Mouse (Mus musculus) embryo, embryonic 11 days (tissue): ENCODE measurements at regions not wholly inside any gene's neighbourhood (a gene's known extent, or its start where the extent isn't known, plus 50 kb on each side); places are given as distances from the start of the nearest gene placed in this dataset.

Source experiments
- DNase-seq: peaks from one replicate; pipeline ENCODE4 v3.0.0-alpha.2; 2015

DNA sequence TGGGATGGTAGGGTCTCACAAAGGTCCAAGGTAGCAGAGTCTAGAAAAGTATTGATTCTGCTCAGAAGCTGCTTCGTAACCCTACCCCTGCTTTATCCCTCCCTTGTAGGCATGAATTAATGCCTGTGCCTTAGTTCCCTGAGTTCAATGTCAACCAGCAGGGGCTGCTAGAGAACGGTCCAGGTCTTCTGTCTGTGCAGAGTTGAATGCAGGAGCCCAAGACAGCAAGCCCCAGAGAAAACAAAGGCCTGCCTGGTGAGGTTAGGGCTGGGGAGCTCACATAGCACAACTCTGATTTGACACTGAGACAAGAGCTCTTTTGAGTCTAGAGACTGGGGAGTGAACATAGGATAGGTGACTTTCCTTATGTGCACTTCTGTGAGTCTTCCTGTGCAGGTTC, 56.6 kb downstream of the Olig3 start:
- peak; percentile 57 for DNase-seq

- DNase-seq = peak; percentile 36
Observed at GRCm38 (mm10) chr10:19413935-19414334, 57.6 kb downstream of the Olig3 start.

DNA sequence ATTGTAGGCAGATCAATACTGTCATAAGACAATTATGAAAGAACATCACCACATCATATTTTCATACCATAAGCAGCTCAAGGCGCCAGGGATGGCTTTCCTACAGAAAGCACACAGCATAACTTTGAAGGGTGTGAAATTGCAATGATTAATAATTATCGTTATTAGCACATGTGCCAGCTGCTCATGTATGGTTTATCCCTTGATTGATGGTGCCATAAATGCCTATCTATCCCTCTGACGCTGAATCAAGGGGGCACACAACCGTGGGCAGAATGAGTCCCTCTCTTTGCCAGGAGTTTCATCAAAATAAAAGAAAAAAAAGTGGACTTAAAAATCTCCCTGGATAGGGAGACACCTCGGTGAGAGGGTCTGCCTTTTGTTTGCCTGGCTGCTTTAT, 58.5 kb downstream of the Olig3 start:
- DNase-seq = no peak

- no peak for DNase-seq
Observed at GRCm38 (mm10) chr10:19424030-19424429, 67.7 kb downstream of the Olig3 start.

- DNase-seq = no peak
Observed at GRCm38 (mm10) chr10:19424961-19425360, 68.6 kb downstream of the Olig3 start.

DNA sequence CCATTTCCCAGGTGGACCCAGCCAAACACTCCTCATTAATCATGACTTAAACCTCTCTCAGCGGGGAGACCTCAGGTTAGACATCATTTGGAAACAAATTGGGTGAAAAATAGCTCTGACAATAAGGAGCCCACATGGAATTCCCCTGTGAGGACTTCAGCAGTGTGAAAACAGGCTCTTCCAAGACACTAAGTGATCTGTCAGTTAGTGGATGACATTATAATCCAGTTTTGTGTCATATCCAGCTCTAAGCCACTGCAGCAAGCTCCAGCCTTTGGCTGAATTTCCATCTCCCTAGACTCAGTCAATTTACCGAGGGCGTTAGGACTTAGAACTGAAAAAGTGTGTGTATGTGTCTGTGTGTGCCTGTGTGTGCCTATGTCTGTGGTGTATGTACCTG, 70.5 kb downstream of the Olig3 start:
- no peak for DNase-seq

DNA sequence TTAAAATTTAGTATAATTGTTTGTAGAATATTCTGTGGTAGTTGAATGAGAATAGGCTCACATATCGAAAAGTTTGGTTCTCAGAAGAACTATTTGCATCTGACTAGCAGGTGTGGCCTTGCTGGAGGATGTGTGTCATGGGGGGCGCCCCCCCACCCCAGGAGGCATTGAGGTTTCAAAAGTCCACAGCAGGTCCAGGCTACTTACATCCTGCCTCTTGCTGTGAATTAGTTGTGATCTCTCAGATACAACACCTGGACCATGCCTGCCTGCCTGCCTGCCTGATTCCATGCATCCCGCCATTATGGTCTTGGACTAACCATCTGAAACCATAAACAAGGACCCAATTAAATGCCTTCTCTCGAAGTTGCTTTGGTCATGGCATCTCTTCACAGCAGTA, 76.2 kb downstream of the Olig3 start:
- DNase-seq = no peak

DNA sequence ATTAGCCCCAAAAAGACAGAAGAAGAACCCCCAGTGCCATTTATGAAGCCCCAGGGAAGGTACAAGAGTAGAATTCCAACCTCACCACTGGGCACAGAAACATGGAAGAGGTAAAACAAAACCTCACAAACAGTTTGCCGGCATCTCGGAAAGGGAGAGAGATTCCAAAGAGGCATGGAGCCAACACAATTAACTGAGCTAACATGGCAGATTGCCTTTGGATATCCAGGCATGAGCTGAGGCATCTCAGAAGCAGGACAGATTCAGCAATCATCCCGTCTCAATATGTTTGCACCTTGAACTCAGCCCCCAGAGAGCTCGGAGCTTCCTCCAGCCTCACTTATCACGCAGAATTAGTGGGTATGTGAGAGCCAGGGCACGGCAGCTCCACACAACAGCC, 78.3 kb downstream of the Olig3 start:
- no peak for DNase-seq

DNA sequence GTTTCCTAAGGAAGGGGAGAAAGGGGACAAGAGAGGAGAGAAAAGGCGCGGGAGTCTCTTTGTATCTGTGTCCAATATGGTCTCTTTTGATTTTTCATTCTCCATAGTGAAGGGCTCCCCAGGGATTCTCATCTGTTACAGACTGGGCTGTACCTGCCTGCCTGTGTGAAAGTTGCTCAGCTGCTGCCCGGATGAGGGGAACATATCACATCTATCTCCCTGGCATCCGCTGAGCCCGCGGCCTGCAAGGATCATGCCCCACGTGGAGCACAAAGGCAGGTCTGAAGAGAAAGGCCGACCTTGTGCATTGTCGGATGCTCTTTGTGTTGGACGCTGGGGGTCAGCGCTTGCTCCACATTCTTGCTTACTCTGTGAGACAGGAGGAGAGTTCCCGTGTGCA, 85.5 kb downstream of the Olig3 start:
- peak; percentile 53 for DNase-seq

DNA sequence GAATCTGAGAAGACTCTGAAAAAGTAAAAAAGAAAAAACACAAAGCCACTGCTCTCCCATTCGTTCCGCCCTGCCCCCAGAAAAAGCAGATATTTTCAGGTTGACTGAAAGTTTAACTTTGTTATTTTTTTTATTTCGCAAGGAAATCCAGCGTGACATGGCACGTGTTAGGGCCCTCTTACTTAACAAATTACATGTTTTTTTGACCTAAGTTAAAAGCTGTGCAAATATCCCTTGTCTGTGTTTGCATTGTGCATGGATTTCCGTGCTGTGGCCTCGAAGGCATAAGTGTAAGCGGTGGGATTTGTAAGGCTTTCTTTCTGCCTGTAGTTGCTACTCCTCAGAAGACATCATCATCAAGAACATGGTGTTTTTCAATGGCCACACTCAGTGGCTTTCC, 87.2 kb downstream of the Olig3 start:
- peak; percentile 45 for DNase-seq

DNA sequence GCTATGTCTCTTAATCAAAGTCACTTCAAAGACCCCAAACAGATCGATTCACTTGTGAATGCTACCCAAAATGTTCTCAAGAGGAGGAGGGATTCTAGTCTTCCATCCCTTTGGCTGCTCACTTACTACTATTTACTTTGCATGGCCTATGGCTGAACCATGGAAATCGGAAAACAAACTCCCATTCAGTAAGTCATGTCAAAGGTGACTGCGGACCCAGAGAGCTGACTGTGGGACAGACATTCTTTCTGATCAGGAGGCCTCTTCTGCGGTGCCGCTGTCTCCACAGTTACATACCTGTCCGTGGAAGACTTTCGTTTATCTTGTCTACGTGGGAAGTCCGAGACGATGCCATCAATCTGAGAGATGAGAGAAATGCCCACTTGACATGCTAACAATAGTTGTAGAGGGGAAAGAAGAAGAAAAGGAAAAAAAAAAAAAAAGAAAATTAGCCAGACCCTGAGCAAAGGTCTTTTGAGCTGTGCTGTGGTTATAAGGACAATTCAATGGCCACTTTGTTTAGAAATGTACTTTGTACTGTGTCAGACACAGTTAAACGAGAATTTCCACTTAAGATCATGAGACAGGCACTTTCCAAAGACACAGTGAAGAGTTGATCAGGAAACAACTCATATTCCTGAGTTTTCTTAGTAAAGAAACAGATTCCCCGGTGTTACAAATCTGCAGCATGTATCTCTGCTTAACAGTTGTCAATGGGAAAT, 92.7 kb downstream of the Olig3 start:
- peak; percentile 29 for DNase-seq

GRCm38 (mm10) chr10:19459053-19459452, 102.7 kb downstream of the Olig3 start:
- DNase-seq = peak; percentile 25

DNA sequence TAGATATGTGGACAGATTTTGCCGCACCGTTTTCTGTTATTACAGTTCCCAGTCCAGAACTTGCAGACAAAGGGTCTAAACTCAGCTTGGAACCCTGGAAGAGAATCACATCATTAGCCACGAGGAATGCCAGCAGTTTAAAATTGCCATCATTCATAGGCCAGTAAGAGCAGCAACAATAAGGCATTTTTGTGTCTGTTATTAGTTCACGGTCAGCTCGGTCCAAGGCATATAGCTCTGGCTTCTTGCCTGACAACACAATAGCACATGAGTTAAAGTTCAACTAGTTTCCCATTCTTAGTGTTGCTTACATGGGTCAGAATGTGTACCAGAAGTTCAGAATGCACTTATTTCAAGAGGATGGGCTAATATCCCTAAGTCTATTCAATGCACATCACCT, 103.4 kb downstream of the Olig3 start:
- DNase-seq = no peak

DNA sequence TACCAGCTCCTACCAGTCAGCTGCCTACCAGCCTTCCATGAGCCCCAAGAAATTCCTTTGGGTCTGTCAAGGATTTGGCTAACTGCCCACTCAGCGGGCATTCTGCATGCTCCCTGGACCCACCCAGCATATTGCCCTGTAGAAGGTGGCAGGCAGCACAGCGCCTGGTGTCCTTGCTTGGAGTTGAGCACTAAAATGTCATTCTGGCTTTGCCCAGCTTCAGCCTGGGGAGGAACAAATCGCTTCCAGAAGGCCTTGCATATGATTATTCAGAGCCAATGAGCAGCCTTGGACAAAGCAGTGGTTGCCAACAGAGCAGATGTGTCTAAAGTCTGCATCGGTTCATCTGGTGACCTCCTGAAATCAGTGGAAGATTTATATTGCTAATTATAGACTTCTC, 103.8 kb downstream of the Olig3 start:
- no peak for DNase-seq

GRCm38 (mm10) chr10:19463800-19464199, 107.5 kb downstream of the Olig3 start:
- no peak for DNase-seq

- no peak for DNase-seq
Observed at GRCm38 (mm10) chr10:19464504-19464903, 108.2 kb downstream of the Olig3 start.

DNA sequence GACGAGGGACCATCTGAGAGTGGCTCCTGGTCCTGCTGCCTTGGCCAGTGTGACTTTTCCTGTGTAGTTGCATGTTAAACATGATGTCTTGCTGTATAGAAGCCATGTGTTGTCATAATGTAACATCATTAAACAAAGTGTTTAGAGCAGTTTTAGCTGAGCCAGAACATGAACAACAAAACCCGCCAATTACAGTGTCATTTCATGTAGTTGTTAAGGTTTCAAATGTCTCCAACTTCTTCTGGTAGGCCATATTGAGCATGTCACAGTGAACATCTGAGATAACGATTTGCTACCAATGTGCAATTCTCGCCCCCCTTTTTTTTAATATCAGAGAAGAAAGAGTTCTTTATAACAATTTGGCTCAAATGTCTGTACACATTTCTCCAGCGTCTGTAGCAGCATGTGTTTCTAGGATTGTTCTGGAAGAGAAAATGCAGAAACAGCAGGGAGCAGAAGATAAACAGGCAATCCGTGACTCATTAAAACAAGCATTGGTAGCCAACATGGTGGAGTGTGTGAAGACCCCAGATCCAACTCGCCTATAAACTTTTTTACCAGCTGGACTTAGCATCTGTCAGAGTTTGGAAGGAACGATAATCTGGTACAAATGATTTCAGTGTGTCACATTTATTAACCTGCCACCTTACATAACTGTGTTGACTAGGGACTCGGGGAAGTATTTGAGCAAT, 115.2 kb downstream of the Olig3 start:
- no peak for DNase-seq

DNA sequence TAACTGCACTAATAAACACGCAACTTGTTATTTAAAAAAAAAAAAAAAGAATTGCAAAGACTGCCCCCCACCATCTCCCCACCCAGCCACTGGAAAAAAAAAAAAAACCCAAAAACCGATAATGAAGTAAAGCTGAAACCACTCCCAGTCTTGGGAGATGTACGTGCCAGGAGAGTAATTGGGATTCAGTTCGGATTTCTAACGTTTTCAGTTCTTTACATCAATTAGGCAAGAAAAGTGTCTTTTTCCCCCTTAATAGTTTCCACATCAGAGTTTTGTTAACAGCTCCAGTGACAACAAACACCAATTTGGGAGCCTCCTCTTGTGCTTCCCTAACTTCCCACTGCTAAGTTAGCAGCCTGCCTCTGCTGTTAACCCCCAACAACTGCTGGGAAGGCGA, 115.7 kb downstream of the Olig3 start:
- DNase-seq = no peak

GRCm38 (mm10) chr10:19472949-19473535, 116.7 kb downstream of the Olig3 start:
- DNase-seq = no peak

DNA sequence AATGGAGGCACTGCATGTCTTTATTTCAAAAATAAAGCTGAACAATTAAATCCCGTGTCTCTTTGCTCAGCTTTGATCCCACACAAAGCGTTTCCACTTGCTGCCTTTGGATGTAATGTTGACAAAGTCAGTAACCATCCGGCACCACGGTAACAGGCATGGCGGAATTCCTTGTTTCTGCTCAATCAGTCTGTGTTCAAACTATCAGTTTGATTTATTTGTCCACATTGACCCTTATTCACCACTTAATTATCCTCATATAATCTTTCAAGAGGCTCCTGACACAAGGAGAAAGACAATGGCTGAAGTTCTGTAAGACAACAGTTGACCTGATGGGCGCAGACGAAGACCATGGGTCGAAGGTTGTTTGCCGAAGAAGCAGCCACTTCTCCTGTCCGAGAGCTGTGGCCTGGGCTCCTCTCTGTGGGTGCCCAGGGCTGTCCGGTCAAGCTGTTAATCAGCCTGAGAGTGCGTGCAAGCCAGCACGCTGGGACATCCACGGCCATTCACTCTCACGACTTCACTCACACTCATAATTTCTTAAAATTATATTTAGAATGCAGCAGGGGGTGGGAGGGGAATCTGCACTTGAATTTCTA, 106.1 kb upstream of the Ifngr1 start:
- DNase-seq = peak; percentile 61

DNA sequence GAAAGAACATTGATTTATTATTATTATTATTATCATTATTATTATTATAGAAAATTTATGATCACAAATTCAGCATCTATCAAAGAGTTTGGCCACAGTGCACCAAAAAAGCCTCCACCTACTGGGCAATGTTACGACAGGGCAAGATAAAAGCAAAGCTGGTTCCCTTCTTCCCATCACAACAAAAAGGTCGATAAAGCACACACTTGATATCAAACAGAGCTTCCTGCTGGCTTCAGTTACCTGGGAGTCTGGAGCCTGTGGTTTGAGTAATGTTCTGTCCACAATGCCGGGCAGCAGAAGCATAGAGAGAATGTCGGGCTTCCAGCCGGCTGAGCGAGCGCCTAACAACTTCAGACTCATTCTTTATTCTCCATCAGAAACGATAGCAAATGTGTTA, 101.2 kb upstream of the Ifngr1 start:
- DNase-seq = no peak

- peak; percentile 47 for DNase-seq
Observed at GRCm38 (mm10) chr10:19491513-19492380, 100.0 kb upstream of the Ifngr1 start.
